ENCODE assay signal across 8 mouse cellular contexts in the genomic region with DNA sequence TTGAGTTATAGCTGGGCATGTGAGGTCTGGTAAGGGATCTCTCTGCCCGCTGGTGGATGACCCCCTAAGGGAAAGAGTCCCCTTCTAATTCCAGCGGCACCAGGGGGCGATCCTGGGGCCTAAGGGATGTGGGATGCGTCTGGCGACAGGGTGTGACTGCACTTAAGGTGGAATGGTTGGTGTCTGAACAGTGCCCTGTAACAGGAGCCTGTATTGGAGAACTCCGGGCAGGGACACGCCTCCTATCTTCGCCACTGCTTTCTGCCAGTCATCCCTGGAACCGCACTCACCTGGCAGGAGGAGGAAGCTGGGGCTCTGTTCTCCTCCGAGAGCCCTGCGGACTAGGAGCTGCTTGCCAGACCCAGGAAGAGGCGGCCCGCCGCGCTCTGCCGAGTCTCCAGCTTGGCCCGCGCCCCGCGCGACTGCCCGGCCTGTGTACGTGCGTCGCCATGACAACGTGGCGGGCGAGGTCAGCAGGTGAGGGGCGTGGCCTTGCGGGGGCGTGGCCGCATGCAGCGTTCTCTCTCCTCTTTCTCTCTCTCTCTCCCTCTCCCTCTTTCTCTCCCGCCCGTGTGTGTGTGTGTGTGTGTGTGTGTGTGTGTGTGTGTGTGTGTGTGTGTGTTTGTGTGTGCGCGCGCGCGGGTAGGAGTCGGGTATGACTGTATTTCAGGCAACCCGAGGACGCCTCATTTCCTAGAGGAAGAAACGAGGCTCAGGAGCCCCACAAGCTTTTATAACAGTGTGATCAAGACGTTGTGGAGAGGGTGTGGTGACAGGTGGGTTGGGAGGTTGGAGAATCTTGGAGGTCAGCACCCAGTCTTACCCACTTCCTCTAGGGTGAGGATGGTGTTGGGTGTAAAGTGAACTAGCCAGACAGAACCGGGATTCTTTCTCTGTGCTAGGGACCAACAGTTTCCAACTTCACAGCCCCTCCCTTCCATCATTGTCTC. TPM values are rescaled to one million over a fixed set of nuclear protein-coding genes. Genes with fewer than 3 reads are reported as not detected.
DNase-seq lines count a peak whose midpoint lies in the region; ATAC-seq and TF ChIP-seq lines count a peak whose summit lies in the region.

A gene (minus strand): TSS at position 424 of the 950 bp plus-strand sequence.

- no peaks in the 10 kb centered on the region for H3K36me3 ChIP-seq in hindbrain, embryonic 11.5 days (ENCODE audit: control insufficient read depth, insufficient read depth, low read length)

- WGBS in hindbrain, embryonic 11.5 days: under 1% methylated on average over 43 of the region's 46 CpGs

- no peaks in the 10 kb centered on the region; the same call in 1 of the 2 replicates for H3K4me1 ChIP-seq in hindbrain, embryonic 11.5 days (replicated peaks; ENCODE audit: control insufficient read depth, insufficient read depth, low read length)

- CTCF ChIA-PET in Patski (lab: Charles Lee): interaction anchor here (1.5 kb wide), 1 partner anchor 10 kb away, joined by 5 read pairs; no protein-coding TSS in a partner anchor

- no peak for TF ChIP-seq CTCF in Patski (IDR thresholded peaks at IDR 0.05)

- H3K27ac ChIP-seq in hindbrain, embryonic 11.5 days (ENCODE audit: low read depth, low read length): no peak within 1 kb of the TSS

- H3K27me3 ChIP-seq in Patski: no peaks in the 10 kb centered on the region
- H3K27me3 ChIP-seq in hindbrain, embryonic 11.5 days (ENCODE audit: control insufficient read depth, insufficient read depth, low read length): peaks cover 7% of the 10 kb centered on the region

- in situ Hi-C loops in Patski (cut with MboI; ENCODE audit: low pct_unique_long_range_greater_than_20kb): no loop called here

- peak within 1 kb of the TSS; percentile 71 for H3K4me2 ChIP-seq in hindbrain, embryonic 11.5 days (replicated peaks; ENCODE audit: low read depth, low read length)

- peak within 1 kb of the TSS; percentile 27 for H3K4me3 ChIP-seq in hindbrain, embryonic 11.5 days (ENCODE audit: low read depth, low read length)

- no peak for DNase-seq in Patski (ENCODE audit: low read depth, low spot score)
- DNase-seq in cerebellum, postnatal 10 days: peak; percentile 83 to 87
- peak; percentile 42 to 48 for DNase-seq in frontal cortex, postnatal 36 days (ENCODE audit: low spot score in 2 of 2)
- DNase-seq in hindbrain, embryonic 11.5 days (ENCODE audit: low spot score): peak; percentile 88
- peak; percentile 43 to 57 for DNase-seq in layer of hippocampus, postnatal 10 days (ENCODE audit: low spot score in 2 of 2)
- DNase-seq in lung, postnatal 25 days (ENCODE audit: low spot score): peak; percentile 78
- peak; percentile 62 for DNase-seq in retina, adult 2 months (ENCODE audit: low read depth, low spot score)
- peak; percentile 78 for DNase-seq in thymus, postnatal 14 days

- peak within 1 kb of the TSS; percentile 8; the same call in 1 of the 2 replicates for H3K9ac ChIP-seq in hindbrain, embryonic 11.5 days (ENCODE audit: low read depth, low read length)

- ATAC-seq in Patski: peak; percentile 67
- peak; percentile 86 for ATAC-seq in hindbrain, embryonic 11.5 days (ENCODE audit: low FRiP score)

- H3K9me3 ChIP-seq in hindbrain, embryonic 11.5 days (ENCODE audit: control insufficient read depth, low read length): no peaks in the 10 kb centered on the region

- POLR2A ChIA-PET in Patski (lab: Charles Lee): no interaction called here

RNA-seq across cellular contexts. Expression of the gene that starts here (rescaled TPM):
- 0.41 TPM for polyA plus RNA-seq in Patski (2021)
- 3.5 and 4.0 TPM in 2 replicates for polyA plus RNA-seq in hindbrain, embryonic 11.5 days (2014; fragmentation: Nextera tagmentation; extraction: Ambion mirVana)
- 1 to 10 TPM; 2.1 to 3.5 TPM for total RNA-seq in layer of hippocampus, postnatal 10 days (2021)

Comparison
In these comparisons a context has a peak if more than half of its experiments do, and no peak if none do; other contexts are left out.
1. Peak in ATAC-seq in Patski; RNA of the gene not detected or under 1 TPM.